Mouse (Mus musculus) heart, embryonic 16.5 days (tissue): ENCODE data around the gene Rprd1b. TPM values are rescaled to one million over a fixed set of nuclear protein-coding genes. Genes with fewer than 3 reads are reported as not detected.
"Not testable (repeated sequence)": the region's sequence is repeated elsewhere in the genome, so short reads cannot be mapped to it uniquely, and the experiment has no call there.

Experiments
- ATAC-seq: fragments of 200-750 bp; cut with Nextera tagmentation; replicated peaks from 2 replicates; pipeline ENCODE4 v1.8.0; 2017; ENCODE audit warnings: moderate number of reproducible peaks; ENCODE audit not compliant: insufficient read depth, low FRiP score; ENCODE audit errors: extremely low read depth
- H3K27ac ChIP-seq: fragments of 300-500 bp; sonication (generic); 2 replicates; pipeline ENCODE4 v1.5.1; 2014; ENCODE audit warnings: mild to moderate bottlenecking, low read length, control low read depth, moderate library complexity
- H3K27me3 ChIP-seq: fragments of 300-500 bp; sonication (generic); 2 replicates; pipeline ENCODE4 v1.6.1; 2014; ENCODE audit warnings: low read length, mixed read lengths; ENCODE audit not compliant: control insufficient read depth, insufficient read depth
- H3K36me3 ChIP-seq: fragments of 300-500 bp; sonication (generic); 2 replicates; pipeline ENCODE4 v1.6.1; 2014; ENCODE audit not compliant: control insufficient read depth, insufficient read depth
- H3K4me1 ChIP-seq: fragments of 300-500 bp; sonication (generic); 2 replicates; pipeline ENCODE4 v1.6.1; 2014; ENCODE audit warnings: low read length, mixed read lengths; ENCODE audit not compliant: control insufficient read depth, insufficient read depth
- H3K4me2 ChIP-seq: fragments of 300-500 bp; sonication (generic); 2 replicates; pipeline ENCODE4 v1.6.1; 2014; ENCODE audit warnings: low read depth, mild to moderate bottlenecking, control low read depth, low read length
- H3K4me3 ChIP-seq: fragments of 300-500 bp; sonication (generic); 2 replicates; pipeline ENCODE4 v1.5.1; 2014; ENCODE audit warnings: mild to moderate bottlenecking, control low read depth, low read length
- H3K9ac ChIP-seq: fragments of 300-500 bp; sonication (generic); 2 replicates; pipeline ENCODE4 v1.6.1; 2014; ENCODE audit warnings: low read length, control low read depth
- H3K9me3 ChIP-seq: fragments of 300-500 bp; sonication (generic); replicated peaks from 2 replicates; pipeline ENCODE4 v1.6.1; 2016; ENCODE audit warnings: low read length; ENCODE audit not compliant: control insufficient read depth
- WGBS: fragments of 180-500 bp; shearing (Covaris S2); extraction: QIAGEN DNeasy Blood & Tissue Kit; methylation state at CpG from one replicate; pipeline ENCODE4 v1.1.7; 2014; 5-methylcytosine and 5-hydroxymethylcytosine counted together
- polyA plus RNA-seq: library from polyadenylated mRNA; unstranded; fragments of >200 nt; fragmentation: Nextera tagmentation; extraction: Ambion mirVana; gene quantifications from 2 replicates; pipeline ENCODE4 v1.2.1, GENCODE M21; 2015

The Rprd1b gene
- polyA plus RNA-seq, 1 experiment from 2014 or later = 32.0 TPM

DNA sequence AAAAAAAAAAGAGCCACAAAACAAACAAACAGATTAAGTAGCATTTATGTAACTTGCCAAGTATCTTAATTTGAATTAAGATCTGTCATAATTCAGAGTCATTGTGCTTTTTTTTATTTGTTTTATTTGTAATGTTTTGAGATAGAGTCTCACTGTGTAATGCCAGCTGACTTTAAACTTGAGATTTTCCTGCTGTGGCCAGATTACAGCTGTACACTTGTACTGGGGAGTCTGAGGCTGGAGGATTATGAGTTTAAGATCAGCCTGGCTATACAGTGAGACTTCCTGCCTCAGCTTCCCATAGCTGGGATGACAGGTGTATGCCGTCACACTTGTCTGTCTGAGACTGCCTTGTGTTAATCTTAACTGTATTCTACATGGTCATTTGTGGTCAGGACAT, 20.4 kb downstream of the Rprd1b start:
- H3K27ac ChIP-seq = no peak overlapping the region
- H3K27me3 ChIP-seq = no peaks in the 10 kb centered on the region
- H3K9me3 ChIP-seq = no peaks in the 10 kb centered on the region
- no peak overlapping the region for H3K4me2 ChIP-seq
- no peak overlapping the region for H3K9ac ChIP-seq
- ATAC-seq = no peak
- no peaks in the 10 kb centered on the region for H3K4me1 ChIP-seq
- H3K4me3 ChIP-seq = no peak overlapping the region
- 89% methylated on average over 1 of the region's 1 CpGs for WGBS
- H3K36me3 ChIP-seq = peaks cover 45% of the 10 kb centered on the region

DNA sequence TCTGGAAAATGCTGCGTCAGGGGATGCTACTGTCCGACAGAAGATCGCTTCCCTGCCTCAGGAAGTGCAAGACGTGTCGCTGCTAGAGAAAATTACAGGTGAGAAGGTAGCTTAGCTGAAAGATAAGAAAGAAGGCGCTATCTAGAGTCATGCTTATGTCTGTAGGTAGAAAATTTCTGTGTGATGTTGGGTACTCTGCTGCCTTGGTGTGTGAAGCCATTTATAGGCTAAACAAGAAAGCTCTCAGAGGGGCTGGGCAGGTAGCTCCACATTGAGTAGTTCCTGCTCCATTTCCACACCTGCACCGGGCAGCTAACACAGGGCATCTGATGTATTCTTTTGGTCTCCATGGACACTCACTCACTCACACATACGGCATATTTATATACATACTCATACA, 21.8 kb downstream of the Rprd1b start:
- Histone ChIP-seq H3K9me3 (no peaks in the 10 kb centered on the region), H3K27ac (no peak overlapping the region), H3K4me2 (no peak overlapping the region), H3K9ac (no peak overlapping the region), H3K4me3 (no peak overlapping the region), H3K36me3 (peaks cover 37% of the 10 kb centered on the region), H3K27me3 (no peaks in the 10 kb centered on the region), H3K4me1 (no peaks in the 10 kb centered on the region)
- WGBS = 94% methylated on average over 8 of the region's 8 CpGs
- ATAC-seq = no peak

DNA sequence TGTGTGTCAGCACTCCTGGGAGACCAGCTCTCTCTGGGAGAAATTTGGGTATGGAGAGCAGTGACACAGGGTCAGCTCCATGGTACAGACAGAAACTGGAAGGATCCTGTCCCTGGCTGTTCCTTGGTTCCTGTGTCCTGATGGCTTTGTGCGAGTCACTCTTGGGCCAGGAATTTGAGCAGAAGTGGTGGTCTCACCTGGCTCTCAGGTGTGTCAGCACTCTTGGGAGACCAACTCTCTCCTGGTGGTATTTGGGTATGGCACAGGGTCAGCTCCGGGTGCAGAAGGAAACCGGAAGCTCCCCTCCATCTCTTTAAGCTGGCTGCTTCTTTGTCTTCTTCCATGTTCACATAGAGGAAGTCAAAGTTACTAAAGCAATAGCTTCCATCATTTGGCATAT, 26.3 kb downstream of the Rprd1b start:
- H3K9ac ChIP-seq = no peak overlapping the region
- ATAC-seq = no peak
- no peak overlapping the region for H3K4me2 ChIP-seq
- no peaks in the 10 kb centered on the region for H3K9me3 ChIP-seq
- 92% methylated on average over 3 of the region's 3 CpGs for WGBS
- peaks cover 30% of the 10 kb centered on the region for H3K36me3 ChIP-seq
- no peaks in the 10 kb centered on the region for H3K27me3 ChIP-seq
- H3K27ac ChIP-seq = no peak overlapping the region
- H3K4me1 ChIP-seq = 0 out of 2 replicates have a peak, but pooled peaks cover 2% of the 10 kb centered on the region
- H3K4me3 ChIP-seq = no peak overlapping the region

DNA sequence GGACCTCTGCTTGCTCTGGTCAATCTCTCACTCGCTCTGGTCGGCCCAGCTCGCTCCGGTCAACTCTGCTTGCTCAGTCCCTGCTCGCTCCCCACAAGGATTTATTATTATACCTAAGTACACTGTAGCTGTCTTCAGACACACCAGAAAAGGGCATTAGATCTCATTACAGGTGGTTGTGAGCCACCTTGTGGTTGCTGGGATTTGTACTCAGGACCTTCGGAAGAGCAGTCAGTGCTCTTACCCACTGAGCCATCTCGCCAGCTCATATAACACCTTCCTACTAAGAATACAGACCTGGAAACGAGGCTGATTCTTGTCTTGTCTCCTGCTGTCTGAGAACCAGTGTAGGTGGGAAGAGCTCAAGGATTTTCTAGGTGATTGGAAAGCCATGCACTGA, 27.1 kb downstream of the Rprd1b start:
- H3K4me2 ChIP-seq, H3K27ac ChIP-seq, ATAC-seq, H3K4me1 ChIP-seq, H3K9ac ChIP-seq, H3K4me3 ChIP-seq, H3K9me3 ChIP-seq, H3K27me3 ChIP-seq: not testable (repeated sequence)
- H3K36me3 ChIP-seq = peaks cover 26% of the 10 kb centered on the region
- WGBS = 93% methylated on average over 8 of the region's 8 CpGs

DNA sequence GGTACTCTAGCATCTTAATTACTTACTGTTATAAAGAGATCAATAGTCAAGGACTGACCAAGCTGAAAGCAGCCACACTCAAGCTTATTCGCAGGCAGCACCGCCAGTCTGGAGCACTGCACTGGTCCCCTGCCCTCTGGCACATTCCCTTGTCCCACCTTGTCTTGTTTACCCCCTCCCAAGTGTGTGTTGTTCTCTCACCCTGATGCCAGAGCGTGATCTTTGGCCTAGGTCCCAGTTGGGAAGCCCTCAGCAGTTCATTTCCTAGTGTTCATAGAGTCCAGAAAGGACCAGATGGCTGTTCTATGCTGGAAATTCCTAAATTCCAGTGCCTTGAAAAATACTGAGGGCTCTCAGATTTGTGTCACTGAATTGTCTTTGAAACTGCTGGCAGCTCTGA, 28.7 kb downstream of the Rprd1b start:
- WGBS = 67% methylated on average over 3 of the region's 3 CpGs
- Histone ChIP-seq H3K27me3 (no peaks in the 10 kb centered on the region), H3K36me3 (peaks cover 30% of the 10 kb centered on the region), H3K9ac (no peak overlapping the region), H3K4me3 (no peak overlapping the region), H3K9me3 (no peaks in the 10 kb centered on the region), H3K27ac (no peak overlapping the region), H3K4me1 (0 out of 2 replicates have a peak, but pooled peaks cover 2% of the 10 kb centered on the region), H3K4me2 (no peak overlapping the region)
- ATAC-seq = no peak

DNA sequence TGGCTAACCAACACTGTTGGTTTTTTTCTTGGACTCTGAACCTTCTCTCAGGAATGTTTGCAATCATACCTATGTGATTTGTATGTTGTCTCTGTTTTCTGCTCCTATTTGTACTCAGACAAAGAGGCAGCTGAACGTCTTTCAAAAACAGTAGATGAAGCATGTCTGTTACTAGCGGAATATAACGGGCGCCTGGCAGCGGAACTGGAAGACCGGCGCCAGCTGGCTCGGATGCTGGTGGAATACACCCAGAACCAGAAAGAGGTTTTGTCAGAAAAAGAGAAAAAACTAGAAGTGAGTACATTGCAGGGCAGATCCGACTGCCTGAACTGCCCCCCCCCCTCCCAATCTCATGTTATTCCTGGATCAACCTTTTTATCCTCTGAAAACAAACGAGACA, 30.2 kb downstream of the Rprd1b start:
- H3K4me1 ChIP-seq = 0 out of 2 replicates have a peak, but pooled peaks cover 2% of the 10 kb centered on the region
- H3K9ac ChIP-seq = no peak overlapping the region
- no peak overlapping the region for H3K27ac ChIP-seq
- no peaks in the 10 kb centered on the region for H3K27me3 ChIP-seq
- WGBS = 79% methylated on average over 10 of the region's 10 CpGs
- H3K36me3 ChIP-seq = peaks cover 34% of the 10 kb centered on the region
- no peak overlapping the region for H3K4me2 ChIP-seq
- no peak overlapping the region for H3K4me3 ChIP-seq
- H3K9me3 ChIP-seq = no peaks in the 10 kb centered on the region
- no peak for ATAC-seq

DNA sequence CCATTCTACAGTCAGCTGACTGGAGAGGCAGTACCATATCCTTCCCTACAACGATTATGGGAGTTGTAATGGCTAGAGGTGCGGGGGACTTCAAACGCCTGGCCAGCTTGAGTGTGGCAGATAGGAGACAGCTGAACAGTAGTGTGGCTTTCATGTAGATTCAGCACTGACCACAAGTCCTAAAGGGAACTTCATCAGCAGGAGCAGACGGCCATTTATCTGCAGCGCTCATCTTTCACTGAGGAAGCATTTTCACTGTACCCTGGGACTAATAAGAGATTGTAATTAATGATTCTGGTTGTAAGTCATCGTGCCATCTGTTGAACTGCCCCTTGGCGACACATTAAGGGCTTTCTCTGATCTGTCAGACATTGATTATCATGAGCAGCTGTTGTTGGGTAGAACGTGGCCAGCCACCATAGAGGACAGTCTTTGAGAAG, 31.4 kb downstream of the Rprd1b start:
- no peak overlapping the region for H3K4me3 ChIP-seq
- H3K4me2 ChIP-seq = no peak overlapping the region
- H3K4me1 ChIP-seq = peaks cover 10% of the 10 kb centered on the region
- H3K27me3 ChIP-seq = no peaks in the 10 kb centered on the region
- H3K9ac ChIP-seq = no peak overlapping the region
- H3K9me3 ChIP-seq = no peaks in the 10 kb centered on the region
- H3K27ac ChIP-seq = no peak overlapping the region
- H3K36me3 ChIP-seq = peaks cover 34% of the 10 kb centered on the region
- whole genome bisulfite sequencing = 78% methylated on average over 8 of the region's 8 CpGs
- ATAC-seq = no peak

DNA sequence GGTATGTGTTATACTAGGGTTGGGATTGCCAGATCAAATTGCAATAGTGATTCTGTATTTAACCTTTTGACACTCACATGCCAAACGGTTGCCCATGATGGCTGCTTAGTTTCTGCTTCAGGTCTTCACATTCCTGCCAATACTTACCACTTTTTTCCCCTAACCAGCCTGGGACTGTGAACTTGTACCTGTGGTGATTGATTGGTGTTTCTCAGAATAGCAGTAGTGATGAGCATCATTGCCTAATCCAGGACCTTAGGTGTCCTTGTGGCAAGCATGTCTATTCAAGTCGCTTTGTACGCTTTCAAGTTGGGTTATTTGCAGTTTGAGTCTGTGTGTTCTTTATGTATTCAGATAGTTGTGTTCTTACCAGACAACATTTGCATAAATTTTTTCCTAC, 34.7 kb downstream of the Rprd1b start:
- Histone ChIP-seq H3K27ac (no peak overlapping the region), H3K9ac (no peak overlapping the region), H3K27me3 (no peaks in the 10 kb centered on the region), H3K9me3 (no peaks in the 10 kb centered on the region), H3K36me3 (peaks cover 28% of the 10 kb centered on the region), H3K4me2 (no peak overlapping the region), H3K4me1 (peaks cover 29% of the 10 kb centered on the region), H3K4me3 (no peak overlapping the region)
- WGBS = 80% methylated on average over 3 of the region's 3 CpGs
- ATAC-seq = no peak

DNA sequence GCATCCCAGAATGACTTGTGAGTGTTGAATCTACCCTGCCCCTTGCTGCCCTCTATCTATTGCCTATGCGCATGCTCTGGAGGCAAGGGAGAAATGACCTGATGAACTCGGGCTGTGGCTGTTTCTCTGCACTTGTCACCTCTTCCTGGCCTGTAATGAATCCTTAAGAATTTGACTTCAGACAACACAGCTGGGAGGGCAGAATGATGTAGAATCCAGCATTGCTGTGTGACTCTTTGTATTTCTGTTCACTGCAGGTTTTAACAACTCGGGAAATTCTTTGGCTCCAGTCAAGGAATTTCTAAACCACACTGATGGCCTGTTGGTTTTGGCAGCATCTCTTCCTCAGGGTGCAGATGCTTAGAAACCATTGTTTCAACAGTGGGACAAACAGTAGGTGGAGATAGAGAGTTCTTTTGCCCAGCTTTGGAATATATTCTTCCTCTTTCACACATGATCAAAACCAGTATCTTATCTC, 36.3 kb downstream of the Rprd1b start:
- Histone ChIP-seq H3K9ac (no peak overlapping the region), H3K4me1 (peaks cover 29% of the 10 kb centered on the region), H3K36me3 (peaks cover 24% of the 10 kb centered on the region), H3K27me3 (no peaks in the 10 kb centered on the region), H3K4me2 (no peak overlapping the region), H3K27ac (peak overlapping the region; percentile 90), H3K9me3 (no peaks in the 10 kb centered on the region), H3K4me3 (no peak overlapping the region)
- peak; percentile 29 for ATAC-seq
- WGBS = 18% methylated on average over 3 of the region's 3 CpGs
